Mouse (Mus musculus): Measurements from ENCODE around the gene Cnpy4. TPM values are rescaled to one million over a fixed set of nuclear protein-coding genes. Genes with fewer than 3 reads are reported as not detected.

Gene Cnpy4
- polyA plus RNA-seq, 1 experiment from 2014 or later = 60.4 TPM

DNA sequence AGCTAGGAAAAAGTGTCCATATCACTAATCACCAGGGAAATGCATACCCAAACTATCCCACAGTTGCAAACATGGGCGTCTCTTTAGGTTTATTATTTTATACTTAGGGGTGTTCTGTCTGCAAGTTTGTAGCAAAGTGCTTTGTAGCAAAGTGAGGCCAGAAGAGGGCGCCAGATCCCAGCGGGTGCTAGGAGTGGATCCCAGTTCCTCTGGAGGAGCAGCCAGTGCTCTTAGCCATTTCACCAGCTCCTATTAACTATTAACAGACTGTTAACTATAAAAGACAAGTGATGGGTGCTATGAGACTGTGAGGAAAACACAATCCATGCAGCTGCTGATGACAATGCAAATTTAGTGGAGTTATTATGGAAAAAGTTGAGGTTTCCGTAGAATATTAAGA, 34.8 kb downstream of the Cnpy4 start:
- peak; percentile 77 for DNase-seq (ENCODE audit: low spot score)
- WGBS = 26% methylated on average over 4 of the region's 4 CpGs
- H3K36me3 ChIP-seq = no peaks in the 10 kb centered on the region
- H3K9me3 ChIP-seq (replicated peaks) = no peaks in the 10 kb centered on the region
- no peaks in the 10 kb centered on the region for H3K27me3 ChIP-seq (ENCODE audit: low read depth, poor library complexity, severe bottlenecking)
- no peak overlapping the region for H3K27ac ChIP-seq
- no peak overlapping the region for H3K4me3 ChIP-seq
- H3K4me1 ChIP-seq = no peaks in the 10 kb centered on the region

DNA sequence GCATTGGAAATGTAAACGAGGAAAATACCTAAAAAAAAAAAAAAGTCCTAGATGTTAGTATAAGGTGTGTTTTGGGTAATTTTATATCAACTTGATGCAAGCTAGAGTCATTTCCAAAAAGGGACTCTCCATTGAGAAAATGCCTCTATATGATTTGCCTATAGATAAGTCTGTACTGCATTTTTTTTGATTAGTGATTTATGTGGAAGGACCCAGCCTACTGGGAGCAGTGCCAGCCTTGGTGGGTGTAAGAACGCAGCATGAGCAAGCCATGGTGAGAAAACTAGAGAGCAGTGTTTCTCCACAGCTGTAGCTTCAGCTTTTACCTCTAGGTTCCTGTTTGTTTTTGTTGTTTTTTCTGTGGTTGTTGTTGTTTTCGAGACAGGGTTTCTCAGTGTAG, 36.0 kb downstream of the Cnpy4 start:
- Histone ChIP-seq H3K4me3 (no peak overlapping the region), H3K9me3 (replicated peaks) (no peaks in the 10 kb centered on the region), H3K4me1 (no peaks in the 10 kb centered on the region), H3K27me3 (ENCODE audit: low read depth, poor library complexity, severe bottlenecking) (no peaks in the 10 kb centered on the region), H3K27ac (no peak overlapping the region), H3K36me3 (no peaks in the 10 kb centered on the region)
- 63% methylated on average over 3 of the region's 3 CpGs for WGBS
- no peak for DNase-seq (ENCODE audit: low spot score)

DNA sequence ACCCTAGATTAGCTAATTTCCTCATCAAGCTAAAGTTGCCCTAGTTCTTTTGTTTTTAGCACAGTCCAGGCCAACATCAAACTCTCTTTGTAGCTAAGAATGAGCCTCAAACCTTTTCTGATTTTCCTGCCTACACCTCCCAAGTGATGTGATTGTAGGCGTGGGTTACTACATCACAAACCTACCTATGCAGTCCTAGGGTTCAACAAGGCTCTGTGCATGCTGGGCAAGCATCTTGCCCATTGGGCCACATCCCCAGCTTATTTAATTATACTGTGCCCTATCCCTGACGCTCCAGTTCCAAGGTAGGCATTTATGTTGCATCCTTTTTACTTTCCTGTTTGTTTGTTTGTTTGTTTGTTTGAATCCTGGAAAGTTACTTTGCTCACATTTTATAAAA, 38.4 kb downstream of the Cnpy4 start, which contains the start of gene Nxpe5:
Nxpe5 (plus strand) TSS at position 199 of the 400 bp plus-strand sequence.
- Histone ChIP-seq H3K4me3 (no peak within 1 kb of the TSS), H3K9me3 (replicated peaks) (no peaks in the 10 kb centered on the region), H3K27me3 (ENCODE audit: low read depth, poor library complexity, severe bottlenecking) (no peaks in the 10 kb centered on the region), H3K36me3 (no peaks in the 10 kb centered on the region), H3K27ac (no peak within 1 kb of the TSS), H3K4me1 (no peaks in the 10 kb centered on the region)
- 67% methylated on average over 2 of the region's 2 CpGs for WGBS
- DNase-seq (ENCODE audit: low spot score) = no peak

DNA sequence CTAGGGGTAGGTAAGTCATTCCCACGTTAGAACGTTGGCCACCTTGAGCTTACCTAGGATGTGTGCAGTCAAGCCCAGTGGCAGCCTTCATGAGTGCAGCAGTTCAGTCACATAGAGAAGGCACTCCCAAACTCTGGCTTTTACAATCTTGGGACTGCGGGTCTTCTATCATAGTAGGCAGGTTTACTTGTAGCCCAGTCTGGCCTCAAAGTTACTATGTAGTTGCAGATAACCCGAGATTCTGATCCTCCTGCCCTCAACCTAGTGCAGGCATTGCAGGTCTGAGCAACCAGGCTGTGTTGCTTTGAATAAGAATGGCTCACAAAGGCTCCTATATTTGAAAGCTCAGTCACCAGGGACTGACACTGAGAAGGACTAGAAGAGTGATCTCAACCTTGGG, 39.2 kb downstream of the Cnpy4 start:
- WGBS = 80% methylated on average over 4 of the region's 4 CpGs
- no peak overlapping the region for H3K4me3 ChIP-seq
- no peaks in the 10 kb centered on the region for H3K36me3 ChIP-seq
- H3K9me3 ChIP-seq (replicated peaks) = no peaks in the 10 kb centered on the region
- DNase-seq (ENCODE audit: low spot score) = no peak
- no peak overlapping the region for H3K27ac ChIP-seq
- no peaks in the 10 kb centered on the region for H3K27me3 ChIP-seq (ENCODE audit: low read depth, poor library complexity, severe bottlenecking)
- no peaks in the 10 kb centered on the region for H3K4me1 ChIP-seq

DNA sequence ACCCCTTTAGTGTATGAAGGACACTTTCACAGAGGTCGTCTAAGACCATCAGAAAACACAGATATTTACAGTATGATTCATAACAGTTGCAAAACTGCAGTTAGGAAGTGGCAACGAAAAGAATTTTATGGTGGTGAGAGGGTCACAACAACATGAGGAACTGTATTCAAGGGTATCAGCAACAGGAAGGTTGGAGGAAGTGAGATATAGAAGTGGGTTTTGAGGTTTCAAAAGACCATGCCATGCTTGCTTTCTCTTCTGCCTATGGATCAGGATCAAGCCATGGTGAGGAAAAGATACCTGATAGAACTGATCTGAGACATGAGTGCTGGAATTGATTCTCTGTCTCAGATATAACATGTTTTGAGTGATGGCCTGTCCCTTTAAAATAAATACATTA, 40.1 kb downstream of the Cnpy4 start:
- H3K36me3 ChIP-seq = no peaks in the 10 kb centered on the region
- H3K4me3 ChIP-seq = no peak overlapping the region
- H3K27me3 ChIP-seq (ENCODE audit: low read depth, poor library complexity, severe bottlenecking) = no peaks in the 10 kb centered on the region
- no peaks in the 10 kb centered on the region for H3K9me3 ChIP-seq (replicated peaks)
- no peaks in the 10 kb centered on the region for H3K4me1 ChIP-seq
- no peak overlapping the region for H3K27ac ChIP-seq
- DNase-seq (ENCODE audit: low spot score) = no peak
- 81% methylated on average over 2 of the region's 2 CpGs for WGBS

DNA sequence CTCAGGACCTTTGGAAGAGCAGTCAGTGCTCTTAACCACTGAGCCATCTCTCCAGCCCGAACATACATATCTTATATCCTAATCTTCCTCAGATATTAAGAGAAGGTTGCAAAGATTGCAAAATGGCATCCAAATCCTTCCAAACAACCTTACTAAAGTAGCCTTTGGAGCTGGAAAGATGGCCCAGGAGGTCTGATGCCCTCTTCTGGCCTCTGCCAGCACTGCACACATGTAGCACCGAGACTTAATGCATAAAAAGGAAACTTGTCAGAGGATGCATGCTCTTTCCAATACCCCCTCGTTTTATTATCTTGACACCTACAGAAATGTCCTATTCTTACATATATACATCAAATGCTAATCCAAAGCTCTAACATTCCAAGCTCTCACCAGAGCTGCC, 40.7 kb downstream of the Cnpy4 start:
- no peak for DNase-seq (ENCODE audit: low spot score)
- no peaks in the 10 kb centered on the region for H3K27me3 ChIP-seq (ENCODE audit: low read depth, poor library complexity, severe bottlenecking)
- H3K36me3 ChIP-seq = no peaks in the 10 kb centered on the region
- H3K4me1 ChIP-seq = no peaks in the 10 kb centered on the region
- H3K9me3 ChIP-seq (replicated peaks) = no peaks in the 10 kb centered on the region
- H3K4me3 ChIP-seq = no peak overlapping the region
- WGBS = 67% methylated on average over 3 of the region's 3 CpGs
- no peak overlapping the region for H3K27ac ChIP-seq

DNA sequence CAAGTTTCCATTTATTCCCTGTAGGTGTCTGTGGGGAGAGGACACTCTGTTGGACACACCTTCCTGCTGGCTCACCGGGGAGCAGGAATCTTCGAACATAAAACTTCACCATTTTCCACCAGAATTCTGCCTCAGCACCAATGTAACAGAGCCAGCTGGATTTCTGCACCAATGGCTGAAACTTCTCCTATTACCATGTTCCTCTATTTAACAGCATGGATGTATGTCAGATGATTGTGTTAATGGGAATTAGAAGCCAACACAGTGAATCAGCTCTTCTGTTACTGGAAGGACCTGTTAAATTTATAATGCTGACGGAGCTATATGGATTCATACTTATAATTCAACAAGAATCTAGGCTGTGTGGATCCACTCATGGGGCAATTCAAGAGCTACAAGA, 42.2 kb downstream of the Cnpy4 start:
- 91% methylated on average over 3 of the region's 3 CpGs for WGBS

DNA sequence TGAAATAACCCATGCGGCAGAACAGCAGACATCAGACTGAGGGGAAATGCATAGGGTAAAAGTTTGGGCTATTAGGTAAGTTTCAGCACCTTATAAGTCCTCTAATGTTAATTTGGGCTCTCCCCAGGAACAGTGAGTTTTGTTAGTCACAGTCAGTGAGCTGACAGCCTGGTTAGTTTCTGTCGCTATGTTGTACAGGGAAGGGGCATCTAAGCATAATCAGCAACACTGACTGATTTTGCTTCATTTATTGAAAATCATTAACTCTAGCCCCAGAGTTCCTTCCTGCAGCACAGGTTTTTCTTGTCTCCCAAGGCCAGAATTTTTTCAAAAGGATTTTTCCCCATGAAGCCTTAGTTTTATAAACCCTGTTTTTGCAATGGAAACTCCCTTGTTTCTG, 46.5 kb downstream of the Cnpy4 start:
- Histone ChIP-seq H3K27ac (no peak overlapping the region), H3K9me3 (replicated peaks) (no peaks in the 10 kb centered on the region), H3K4me1 (no peaks in the 10 kb centered on the region), H3K4me3 (no peak overlapping the region), H3K27me3 (ENCODE audit: low read depth, poor library complexity, severe bottlenecking) (no peaks in the 10 kb centered on the region), H3K36me3 (no peaks in the 10 kb centered on the region)
- DNase-seq (ENCODE audit: low spot score) = no peak
- 88% methylated on average over 2 of the region's 2 CpGs for WGBS

More for the DNA sequence above, 42.2 kb downstream of the Cnpy4 start:
- Histone ChIP-seq H3K4me3 (no peak overlapping the region), H3K36me3 (no peaks in the 10 kb centered on the region), H3K4me1 (no peaks in the 10 kb centered on the region), H3K27me3 (ENCODE audit: low read depth, poor library complexity, severe bottlenecking) (no peaks in the 10 kb centered on the region), H3K9me3 (replicated peaks) (no peaks in the 10 kb centered on the region), H3K27ac (no peak overlapping the region)
- no peak for DNase-seq (ENCODE audit: low spot score)

DNA sequence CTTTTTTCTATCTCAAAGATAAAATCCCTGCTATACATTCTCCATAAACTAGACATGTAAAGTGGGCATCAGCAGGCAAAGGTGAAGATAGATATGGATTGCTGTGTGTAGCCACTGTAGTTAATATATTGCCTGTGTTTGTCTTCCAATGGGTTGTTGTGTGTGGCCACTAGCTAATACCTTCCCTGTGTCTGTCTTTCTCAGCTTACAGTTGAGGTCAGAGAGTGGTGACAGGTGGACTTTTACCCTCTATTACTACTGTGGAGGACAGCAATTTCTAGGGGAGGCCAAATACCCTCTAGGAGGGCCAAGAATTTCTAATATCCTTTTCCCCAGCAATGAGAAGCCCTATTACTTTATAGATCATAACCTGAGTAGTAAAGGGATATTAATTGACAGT, 46.9 kb downstream of the Cnpy4 start:
- no peaks in the 10 kb centered on the region for H3K36me3 ChIP-seq
- H3K4me1 ChIP-seq = no peaks in the 10 kb centered on the region
- no peak overlapping the region for H3K27ac ChIP-seq
- H3K9me3 ChIP-seq (replicated peaks) = no peaks in the 10 kb centered on the region
- no peak for DNase-seq (ENCODE audit: low spot score)
- H3K27me3 ChIP-seq (ENCODE audit: low read depth, poor library complexity, severe bottlenecking) = no peaks in the 10 kb centered on the region
- H3K4me3 ChIP-seq = no peak overlapping the region

DNA sequence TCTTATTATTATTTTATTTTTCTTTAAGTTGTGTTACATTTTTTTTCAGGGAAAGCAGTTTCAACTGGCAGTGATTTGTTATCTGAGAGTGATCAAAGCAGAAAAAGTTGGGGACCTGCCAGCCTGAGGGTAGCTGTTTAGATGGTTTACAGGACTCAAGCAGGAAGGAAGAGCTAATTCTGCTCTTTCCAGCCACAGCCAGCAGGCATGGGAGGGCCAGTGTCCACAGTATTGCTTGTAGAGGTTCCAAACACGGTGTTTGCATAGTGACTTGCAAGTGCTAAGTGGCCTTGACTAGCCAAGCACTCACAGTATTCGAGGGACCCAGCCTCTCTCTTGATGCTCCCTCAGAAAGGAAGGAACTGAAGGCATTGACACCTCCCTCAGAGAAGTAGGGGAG, 54.2 kb downstream of the Cnpy4 start:
- H3K27me3 ChIP-seq (ENCODE audit: low read depth, poor library complexity, severe bottlenecking) = no peaks in the 10 kb centered on the region
- WGBS = 32% methylated on average over 2 of the region's 2 CpGs
- H3K4me3 ChIP-seq = no peak overlapping the region
- no peak for DNase-seq (ENCODE audit: low spot score)
- H3K27ac ChIP-seq = no peak overlapping the region
- H3K4me1 ChIP-seq = no peaks in the 10 kb centered on the region
- no peaks in the 10 kb centered on the region for H3K36me3 ChIP-seq
- H3K9me3 ChIP-seq (replicated peaks) = no peaks in the 10 kb centered on the region

MicroRNAs encoded within 50 kb of the gene (microRNA counts, 519-probe panel; counts per million panel counts)
- microRNA mmu-miR-106b = 6,015 counts per million, percentile 93 among the panel's probes with 10 or more counts
- 8,164 counts per million, percentile 99 among the panel's probes with 10 or more counts for microRNA mmu-miR-25
- 6,555 counts per million, percentile 96 among the panel's probes with 10 or more counts for microRNA mmu-miR-93

Small RNA genes lying within 50 kb of the gene (microRNA-seq; reads per million reads assigned to microRNA genes)
- gene Mir106b (9,678 reads per million, percentile 95 among the genes with 10 or more reads in this experiment), gene Mir25 (901 reads per million, percentile 72 among the genes with 10 or more reads in this experiment), gene Mir93 (15,149 reads per million, percentile 96 among the genes with 10 or more reads in this experiment)

Other genes starting within 250 kb of the Cnpy4 start
- gene Gjc3, start 224.4 kb upstream of the Cnpy4 start, polyA plus RNA-seq (2016; fragmentation: Nextera tagmentation; extraction: Ambion mirVana) = 0.04 TPM in 1 of 2 replicates, not detected in the other
- gene Azgp1, start 206.0 kb upstream of the Cnpy4 start, polyA plus RNA-seq (2016; fragmentation: Nextera tagmentation; extraction: Ambion mirVana) = not detected in 2 replicates
- not detected in 2 replicates for gene Smok3a, start 166.2 kb upstream of the Cnpy4 start, polyA plus RNA-seq (2016; fragmentation: Nextera tagmentation; extraction: Ambion mirVana)
- gene Smok3b, start 166.1 kb upstream of the Cnpy4 start, polyA plus RNA-seq (2016; fragmentation: Nextera tagmentation; extraction: Ambion mirVana) = not detected in 2 replicates
- gene Smok3c, start 134.3 kb upstream of the Cnpy4 start, polyA plus RNA-seq (2016; fragmentation: Nextera tagmentation; extraction: Ambion mirVana) = not detected in 2 replicates
- gene Zkscan1, start 102.4 kb upstream of the Cnpy4 start, polyA plus RNA-seq (2016; fragmentation: Nextera tagmentation; extraction: Ambion mirVana) = 24.5 and 29.4 TPM in 2 replicates
- 87.1 and 97.2 TPM in 2 replicates for gene Zscan21, start 70.6 kb upstream of the Cnpy4 start, polyA plus RNA-seq (2016; fragmentation: Nextera tagmentation; extraction: Ambion mirVana)
- gene Zfp113, start 31.7 kb upstream of the Cnpy4 start, polyA plus RNA-seq (2016; fragmentation: Nextera tagmentation; extraction: Ambion mirVana) = 29.7 and 36.3 TPM in 2 replicates
- gene Cops6, start 26.4 kb upstream of the Cnpy4 start, polyA plus RNA-seq (2016; fragmentation: Nextera tagmentation; extraction: Ambion mirVana) = 381 and 386 TPM in 2 replicates
- gene Ap4m1, start 15.5 kb upstream of the Cnpy4 start, polyA plus RNA-seq (2016; fragmentation: Nextera tagmentation; extraction: Ambion mirVana) = 26.4 and 32.0 TPM in 2 replicates
- 384 and 399 TPM in 2 replicates for gene Mcm7, start 15.1 kb upstream of the Cnpy4 start, polyA plus RNA-seq (2016; fragmentation: Nextera tagmentation; extraction: Ambion mirVana)
- 133 and 145 TPM in 2 replicates for gene Taf6, start within 50 bp of the Cnpy4 start, polyA plus RNA-seq (2016; fragmentation: Nextera tagmentation; extraction: Ambion mirVana)
- gene Mblac1, start 6.8 kb downstream of the Cnpy4 start, polyA plus RNA-seq (2016; fragmentation: Nextera tagmentation; extraction: Ambion mirVana) = 6.6 and 9.5 TPM in 2 replicates
- gene Nxpe5, start 38.4 kb downstream of the Cnpy4 start, polyA plus RNA-seq (2016; fragmentation: Nextera tagmentation; extraction: Ambion mirVana) = not detected in 2 replicates
- 35.4 and 39.7 TPM in 2 replicates for gene Lamtor4, start 68.0 kb downstream of the Cnpy4 start, polyA plus RNA-seq (2016; fragmentation: Nextera tagmentation; extraction: Ambion mirVana)
- gene BC037034, start 76.5 kb downstream of the Cnpy4 start, polyA plus RNA-seq (2016; fragmentation: Nextera tagmentation; extraction: Ambion mirVana) = 5.4 and 6.3 TPM in 2 replicates
- gene Gal3st4, start 85.4 kb downstream of the Cnpy4 start, polyA plus RNA-seq (2016; fragmentation: Nextera tagmentation; extraction: Ambion mirVana) = 3.3 and 3.7 TPM in 2 replicates
- 0.08 and 0.18 TPM in 2 replicates for gene Gm43720, start 92.5 kb downstream of the Cnpy4 start, polyA plus RNA-seq (2016; fragmentation: Nextera tagmentation; extraction: Ambion mirVana)
- 36.5 and 54.3 TPM in 2 replicates for gene Gpc2, start 92.5 kb downstream of the Cnpy4 start, polyA plus RNA-seq (2016; fragmentation: Nextera tagmentation; extraction: Ambion mirVana)
- 4.7 and 6.7 TPM in 2 replicates for gene Stag3, start 92.8 kb downstream of the Cnpy4 start, polyA plus RNA-seq (2016; fragmentation: Nextera tagmentation; extraction: Ambion mirVana)
- gene Pvrig, start 154.5 kb downstream of the Cnpy4 start, polyA plus RNA-seq (2016; fragmentation: Nextera tagmentation; extraction: Ambion mirVana) = not detected in 2 replicates

Measured in limb, embryonic 10.5 days (tissue).